Mouse (Mus musculus): ENCODE results near the gene Cenpq. TPM values are rescaled to one million over a fixed set of nuclear protein-coding genes. Genes with fewer than 3 reads are reported as not detected.

The Cenpq gene
- total RNA-seq (2012; rRNA removed) (15.9 and 17.2 TPM in 2 replicates), total RNA-seq (2014; rRNA removed) (52.8 and 58.1 TPM in 2 replicates), polyA plus RNA-seq (2012; ENCODE audit: insufficient read length, low read depth) (30.5 and 33.8 TPM in 2 replicates)

DNA sequence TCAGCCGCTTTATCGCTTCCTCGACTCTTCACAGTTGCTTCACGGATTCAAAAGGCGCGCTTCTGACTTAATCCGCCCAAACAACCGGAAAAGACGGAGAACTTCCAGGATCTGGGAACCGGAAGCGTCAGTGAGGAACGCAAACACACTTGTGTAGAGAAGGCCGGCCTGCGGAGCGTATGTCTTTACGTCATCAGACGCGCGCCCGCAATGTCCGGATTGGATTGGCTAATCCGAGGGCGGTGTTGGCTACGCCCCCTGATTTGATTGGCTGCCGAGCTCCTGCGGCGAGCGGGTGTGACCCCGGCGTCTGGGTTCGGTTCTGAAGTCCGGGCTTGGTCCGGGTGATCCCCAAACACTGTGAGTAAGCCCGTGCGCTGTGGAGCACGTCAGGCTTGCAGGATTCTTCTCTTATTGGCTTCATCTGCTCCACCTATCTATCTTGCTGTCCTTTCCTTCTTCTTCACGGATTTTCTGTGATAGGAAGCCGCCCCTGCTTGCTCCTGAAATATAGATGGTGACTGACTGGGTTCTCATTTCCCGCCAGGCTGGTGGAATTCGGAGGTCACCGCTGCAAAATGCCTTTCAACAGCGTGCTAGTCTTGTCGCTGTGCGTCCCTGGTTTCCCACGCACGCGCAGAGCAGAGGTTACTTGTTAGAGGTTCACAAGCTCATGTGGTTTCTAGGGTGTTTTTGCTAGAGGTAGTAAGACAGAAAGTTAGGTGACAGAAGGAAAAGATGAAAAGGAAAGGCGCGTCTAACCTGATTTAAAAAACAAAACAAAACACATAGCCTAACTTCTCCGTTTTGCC is at the start of gene Cenpq, which contains the start of gene Mut:
Gene Cenpq (minus strand): TSS at position 628 of the 812 bp plus-strand sequence.
Gene Mut (plus strand): TSS at position 266 of the 812 bp plus-strand sequence.
- Histone ChIP-seq H3K27ac (ENCODE audit: insufficient read depth, low read depth) (peak within 1 kb of the TSS; percentile 73), H3K9ac (ENCODE audit: insufficient read depth, low read depth) (peak within 1 kb of the TSS; percentile 82), H3K79me2 (replicated peaks; ENCODE audit: control insufficient read depth, extremely low read depth, insufficient read depth, poor library complexity, severe bottlenecking) (peaks cover 7% of the 10 kb centered on the region), H3K27me3 (replicated peaks) (no peaks in the 10 kb centered on the region), H3K4me2 (ENCODE audit: insufficient read depth, low read depth, poor library complexity, severe bottlenecking) (peak within 1 kb of the TSS; percentile 93), H3K9me3 (replicated peaks; ENCODE audit: low read length) (no peaks in the 10 kb centered on the region), H3K4me1 (ENCODE audit: control insufficient read depth in 1 of 2, insufficient read depth in 2 of 2) (peaks cover 0 to 10% of the 10 kb centered on the region in 2 experiments; a peak in 1 of 4 replicates), H3K4me3 (replicated peaks in 1 of 3; ENCODE audit: low read depth in 2 of 3, low read length in 2 of 3, poor library complexity in 1 of 3) (peak within 1 kb of the TSS; percentile 78 to 91 (median 90)), H3K36me3 (replicated peaks in 1 of 2; ENCODE audit: control insufficient read depth in 1 of 2, insufficient read depth in 1 of 2, low read length in 1 of 2) (peaks cover 6 to 35% of the 10 kb centered on the region in 2 experiments)
- TF ChIP-seq SMC3 (IDR thresholded peaks at IDR 0.05; ENCODE audit: low read depth, low read length) (no peak), ELF1 (IDR thresholded peaks at IDR 0.05; ENCODE audit: low read depth, low read length) (peak; percentile 91), ZC3H11A (IDR thresholded peaks at IDR 0.05; ENCODE audit: low read depth, low read length) (no peak), IRF4 (IDR thresholded peaks at IDR 0.05; ENCODE audit: low read depth, low read length) (peak; percentile 50; the same call in 1 of the 2 replicates), MAX (IDR thresholded peaks at IDR 0.05; ENCODE audit: low read length) (peak; percentile 29; the same call in 1 of the 2 replicates), POLR2AphosphoS2 (IDR thresholded peaks at IDR 0.05; ENCODE audit: low read depth, low read length) (no peak), CHD2 (IDR thresholded peaks at IDR 0.05; ENCODE audit: low read length) (peak; percentile 68), GABPA (IDR thresholded peaks at IDR 0.05; ENCODE audit: insufficient replicate concordance, low read depth, low read length) (no peak), EP300 (IDR thresholded peaks at IDR 0.05; ENCODE audit: low read length) (no peak), MAZ (IDR thresholded peaks at IDR 0.05; ENCODE audit: low read depth, low read length) (no peak), KAT2A (IDR thresholded peaks at IDR 0.05; ENCODE audit: insufficient replicate concordance, low read length) (0 out of 2 replicates have a peak, but pooled peaks have one; percentile 62), ZNF384 (IDR thresholded peaks at IDR 0.05; ENCODE audit: low read depth, low read length) (no peak), RCOR1 (conservative IDR thresholded peaks at IDR 0.05; ENCODE audit: low read depth, low read length) (no peak), NELFE (IDR thresholded peaks at IDR 0.05; ENCODE audit: low read depth, low read length) (0 out of 2 replicates have a peak, but pooled peaks have one; percentile 19), UBTF (IDR thresholded peaks at IDR 0.05; ENCODE audit: low read depth, low read length) (no peak), USF2 (conservative IDR thresholded peaks at IDR 0.05; ENCODE audit: low read depth, low read length) (no peak), TBP (conservative IDR thresholded peaks at IDR 0.05; ENCODE audit: low read depth, low read length) (peak; percentile 87), MXI1 (IDR thresholded peaks at IDR 0.05; ENCODE audit: low read depth, low read length) (peak; percentile 57), MAFK (IDR thresholded peaks at IDR 0.05; ENCODE audit: insufficient replicate concordance, low read length) (no peak), SIN3A (IDR thresholded peaks at IDR 0.05; ENCODE audit: low read length) (peak; percentile 98), NRF1 (IDR thresholded peaks at IDR 0.05; ENCODE audit: low read depth, low read length) (peak; percentile 88), E2F4 (IDR thresholded peaks at IDR 0.05; ENCODE audit: insufficient replicate concordance, low read depth, low read length) (peak; percentile 94), HCFC1 (IDR thresholded peaks at IDR 0.05; ENCODE audit: low read depth, low read length) (peak; percentile 86), PAX5 (IDR thresholded peaks at IDR 0.05; ENCODE audit: low read length) (no peak), JUND (conservative IDR thresholded peaks at IDR 0.05; ENCODE audit: low read depth, low read length) (no peak), ETS1 (conservative IDR thresholded peaks at IDR 0.05; ENCODE audit: low read depth, low read length) (no peak; the same call in 1 of the 2 replicates), POLR2A (IDR thresholded peaks at IDR 0.05; ENCODE audit: low read depth, low read length) (peak; percentile 81), BHLHE40 (IDR thresholded peaks at IDR 0.05; ENCODE audit: low read depth, low read length) (peak; percentile 18; the same call in 1 of the 2 replicates), CTCF (conservative IDR thresholded peaks at IDR 0.05 in 1 of 2, IDR thresholded peaks at IDR 0.05 in 1 of 2; ENCODE audit: low read depth in 2 of 2, low read length in 2 of 2) (no peak), JUN (IDR thresholded peaks at IDR 0.05; ENCODE audit: insufficient read depth, low read depth, low read length) (no peak), ZKSCAN1 (IDR thresholded peaks at IDR 0.05; ENCODE audit: borderline replicate concordance, low read depth, low read length) (no peak), MEF2A (IDR thresholded peaks at IDR 0.05; ENCODE audit: borderline replicate concordance, low read depth, low read length) (no peak), TCF12 (IDR thresholded peaks at IDR 0.05; ENCODE audit: low read depth, low read length) (peak; percentile 88), MYC (IDR thresholded peaks at IDR 0.05; ENCODE audit: low read depth, low read length) (0 out of 2 replicates have a peak, but pooled peaks have one; percentile 29), USF1 (IDR thresholded peaks at IDR 0.05; ENCODE audit: low read depth, low read length) (no peak), CHD1 (IDR thresholded peaks at IDR 0.05; ENCODE audit: low read depth, low read length) (no peak), RAD21 (IDR thresholded peaks at IDR 0.05; ENCODE audit: low read depth, low read length) (no peak), ZMIZ1 (IDR thresholded peaks at IDR 0.05; ENCODE audit: low read depth, low read length) (no peak)
- dilution Hi-C loops (cut with MboI; ENCODE audit: extremely low pct_ligation_motif_present, extremely low pct_unique_long_range_greater_than_20kb, low sequenced_read_pairs): no loop called here
- in situ Hi-C loops (cut with MboI; ENCODE audit: low pct_ligation_motif_present, low pct_unique_long_range_greater_than_20kb, low sequenced_read_pairs): no loop called here
- DNase-seq (ENCODE audit: extremely low read depth): peak; percentile 96

Measured in CH12.LX (cell line).